Mouse (Mus musculus) forebrain, embryonic 12.5 days (tissue): ENCODE data around the gene Ugt1a6b. TPM values are rescaled to one million over a fixed set of nuclear protein-coding genes. Genes with fewer than 3 reads are reported as not detected.

Source experiments
- ATAC-seq: fragments of 200-750 bp; cut with Nextera tagmentation; 2 replicates; pipeline ENCODE4 v1.8.0; 2017; ENCODE audit warnings: moderate TSS enrichment; ENCODE audit not compliant: low FRiP score
- H3K27ac ChIP-seq: fragments of 300-500 bp; sonication (generic); 2 replicates; pipeline ENCODE4 v1.5.1; 2016; ENCODE audit warnings: mild to moderate bottlenecking
- H3K27me3 ChIP-seq: fragments of 300-500 bp; sonication (generic); 2 replicates; pipeline ENCODE4 v1.6.1; 2016; ENCODE audit warnings: mild to moderate bottlenecking
- H3K36me3 ChIP-seq: fragments of 300-500 bp; sonication (generic); replicated peaks from 2 replicates; pipeline ENCODE4 v1.6.1; 2016; ENCODE audit warnings: mild to moderate bottlenecking
- H3K4me1 ChIP-seq: fragments of 300-500 bp; sonication (generic); 2 replicates; pipeline ENCODE4 v1.6.1; 2016
- H3K4me2 ChIP-seq: fragments of 300-500 bp; sonication (generic); 2 replicates; pipeline ENCODE4 v1.6.1; 2016; ENCODE audit warnings: mild to moderate bottlenecking, moderate library complexity
- H3K4me3 ChIP-seq: fragments of 300-500 bp; sonication (generic); replicated peaks from 2 replicates; pipeline ENCODE4 v1.5.1; 2016; ENCODE audit warnings: mild to moderate bottlenecking
- H3K9ac ChIP-seq: fragments of 300-500 bp; sonication (generic); 2 replicates; pipeline ENCODE4 v1.6.1; 2016; ENCODE audit warnings: mild to moderate bottlenecking
- H3K9me3 ChIP-seq: fragments of 300-500 bp; sonication (generic); 2 replicates; pipeline ENCODE4 v1.6.1; 2016
- WGBS: fragments of 180-500 bp; shearing (Covaris S2); methylation state at CpG from one replicate; pipeline ENCODE4 v1.1.7; 2016; 5-methylcytosine and 5-hydroxymethylcytosine counted together
- polyA plus RNA-seq: library from polyadenylated mRNA; unstranded; fragments of >200 nt; fragmentation: Nextera tagmentation; extraction: Ambion mirVana; gene quantifications from 2 replicates; pipeline ENCODE4 v1.2.1, GENCODE M21; 2016

Gene Ugt1a6b
- polyA plus RNA-seq, 1 experiment from 2014 or later: 0.19 TPM

GRCm38 (mm10) chr1:88240579-88240978, 137.5 kb downstream of the Ugt1a6b start:
- WGBS: 72% methylated on average over 4 of the region's 4 CpGs
- H3K27ac ChIP-seq: no peak overlapping the region
- peak; percentile 1; the same call in 1 of the 2 replicates for ATAC-seq

DNA sequence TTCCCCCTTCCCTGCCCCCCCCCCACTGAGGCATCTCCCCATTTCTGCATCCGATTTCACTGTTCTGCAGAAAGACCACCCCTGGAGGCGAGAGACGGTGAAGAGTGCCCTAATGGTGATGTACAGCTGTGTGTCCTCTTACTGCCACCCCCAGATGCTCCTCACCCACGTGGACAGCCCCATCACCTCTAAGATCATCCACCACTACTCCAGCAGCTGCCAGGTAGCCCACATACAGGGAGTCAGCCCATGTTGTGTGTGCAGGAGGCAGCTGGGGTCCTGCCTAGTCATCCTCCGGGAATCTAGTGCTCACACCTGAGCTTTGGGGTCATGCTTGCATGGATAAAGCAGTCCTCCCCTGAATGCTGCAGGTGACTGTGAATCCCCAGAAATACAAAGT, 140.8 kb downstream of the Ugt1a6b start:
- Histone ChIP-seq H3K4me1 (no peaks in the 10 kb centered on the region), H3K4me3 (no peak overlapping the region), H3K36me3 (no peaks in the 10 kb centered on the region), H3K9me3 (peaks cover 95% of the 10 kb centered on the region), H3K4me2 (no peak overlapping the region), H3K27ac (no peak overlapping the region), H3K9ac (no peak overlapping the region), H3K27me3 (no peaks in the 10 kb centered on the region)
- ATAC-seq: no peak
- 67% methylated on average over 5 of the region's 5 CpGs for whole genome bisulfite sequencing

More at GRCm38 (mm10) chr1:88240579-88240978, 137.5 kb downstream of the Ugt1a6b start:
- Histone ChIP-seq H3K9ac (no peak overlapping the region), H3K4me3 (no peak overlapping the region), H3K27me3 (no peaks in the 10 kb centered on the region), H3K4me1 (no peaks in the 10 kb centered on the region), H3K36me3 (no peaks in the 10 kb centered on the region), H3K9me3 (peaks cover 93% of the 10 kb centered on the region), H3K4me2 (no peak overlapping the region)

DNA sequence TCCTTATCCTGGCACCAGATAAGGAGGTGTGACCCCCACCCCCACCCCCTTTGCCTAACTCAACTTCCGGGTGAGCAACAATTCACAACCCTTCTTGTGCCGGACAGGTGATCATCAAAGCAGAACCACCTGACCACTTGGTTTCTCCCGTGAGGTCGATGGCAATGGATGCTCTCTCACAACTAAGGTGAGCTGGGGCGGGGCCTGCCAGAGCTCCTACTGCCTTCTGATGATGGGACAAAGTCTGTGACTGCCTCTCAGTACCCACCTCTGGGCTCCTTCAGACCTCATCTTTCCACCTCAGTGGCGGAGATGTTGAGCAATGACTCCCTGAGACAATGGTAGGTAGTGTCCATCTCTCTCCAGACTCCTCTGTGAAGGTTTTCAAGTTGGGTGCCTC, 142.8 kb downstream of the Ugt1a6b start:
- ATAC-seq: 0 out of 2 replicates have a peak, but pooled peaks have one; percentile 0
- WGBS: 79% methylated on average over 6 of the region's 6 CpGs
- H3K4me3 ChIP-seq: no peak overlapping the region
- no peaks in the 10 kb centered on the region for H3K36me3 ChIP-seq
- H3K9me3 ChIP-seq: peaks cover 95% of the 10 kb centered on the region
- no peaks in the 10 kb centered on the region for H3K27me3 ChIP-seq
- H3K4me2 ChIP-seq: no peak overlapping the region
- no peak overlapping the region for H3K27ac ChIP-seq
- no peaks in the 10 kb centered on the region for H3K4me1 ChIP-seq
- no peak overlapping the region for H3K9ac ChIP-seq

DNA sequence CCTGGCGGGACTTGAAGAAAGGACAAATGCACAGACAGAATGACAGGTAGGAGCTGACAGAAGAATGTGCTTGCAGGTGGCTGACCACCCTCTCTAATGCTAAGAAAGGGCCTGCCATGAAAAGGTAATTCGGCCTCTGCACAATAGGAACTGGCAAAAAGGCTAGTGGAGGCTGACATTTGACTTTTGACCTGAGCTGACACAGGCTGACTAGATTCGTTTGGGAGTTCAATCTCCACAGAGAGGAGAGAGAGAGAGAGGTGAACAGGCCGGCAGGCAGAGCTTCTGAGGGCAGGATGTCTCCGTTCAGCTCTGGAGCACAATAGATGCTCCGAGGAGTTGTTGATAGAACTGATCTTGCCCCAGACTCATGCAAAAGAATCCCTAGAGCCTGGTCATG, 143.3 kb downstream of the Ugt1a6b start:
- H3K27ac ChIP-seq: no peak overlapping the region
- H3K9ac ChIP-seq: no peak overlapping the region
- no peak for ATAC-seq
- H3K4me2 ChIP-seq: no peak overlapping the region
- H3K9me3 ChIP-seq: peaks cover 95% of the 10 kb centered on the region
- 43% methylated on average over 6 of the region's 6 CpGs for WGBS
- H3K36me3 ChIP-seq: no peaks in the 10 kb centered on the region
- no peak overlapping the region for H3K4me3 ChIP-seq
- H3K27me3 ChIP-seq: no peaks in the 10 kb centered on the region
- no peaks in the 10 kb centered on the region for H3K4me1 ChIP-seq

DNA sequence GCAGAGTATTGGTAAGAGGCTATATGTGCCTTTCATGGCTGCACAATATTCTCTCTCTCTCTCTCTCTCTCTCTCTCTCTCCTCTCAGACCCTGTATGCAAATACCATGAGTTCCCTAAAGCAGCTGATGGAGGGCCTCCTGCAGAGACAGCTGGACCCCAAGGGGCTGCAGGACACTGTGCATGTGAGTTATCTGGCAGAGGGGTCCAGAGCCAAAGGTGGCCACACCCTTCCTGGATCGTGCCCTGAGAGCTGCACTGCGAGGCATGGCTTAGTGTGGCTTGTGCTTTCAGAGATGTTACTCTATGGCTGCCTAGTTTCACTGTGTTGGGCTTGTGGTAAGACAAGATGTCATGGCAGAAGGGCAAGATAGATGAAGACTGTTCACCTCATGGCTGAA, 144.6 kb downstream of the Ugt1a6b start:
- WGBS: 54% methylated on average over 2 of the region's 2 CpGs
- Histone ChIP-seq H3K27me3 (no peaks in the 10 kb centered on the region), H3K4me3 (no peak overlapping the region), H3K9me3 (peaks cover 94% of the 10 kb centered on the region), H3K9ac (no peak overlapping the region), H3K4me1 (no peaks in the 10 kb centered on the region), H3K27ac (no peak overlapping the region), H3K4me2 (no peak overlapping the region), H3K36me3 (no peaks in the 10 kb centered on the region)
- no peak for ATAC-seq

DNA sequence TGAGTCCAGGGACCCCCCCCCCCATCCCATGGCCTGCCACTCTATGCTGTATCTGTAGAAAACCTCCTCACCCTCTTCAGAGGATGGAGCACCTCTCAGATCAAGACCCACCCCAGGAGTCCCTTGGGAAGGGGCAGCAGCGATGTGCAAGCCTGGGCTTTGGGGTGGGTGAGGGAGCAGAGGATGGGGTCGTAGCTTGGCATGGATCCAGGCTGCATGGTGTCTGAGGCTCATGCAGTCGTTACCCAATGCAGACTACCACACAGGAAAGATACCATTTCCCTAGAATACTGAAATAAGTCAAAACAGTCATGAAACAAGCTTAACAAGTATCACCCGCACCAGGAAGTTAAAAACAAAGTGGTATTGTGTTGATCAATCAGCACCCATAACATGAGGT, 145.6 kb downstream of the Ugt1a6b start:
- H3K4me1 ChIP-seq: no peaks in the 10 kb centered on the region
- no peaks in the 10 kb centered on the region for H3K27me3 ChIP-seq
- H3K36me3 ChIP-seq: no peaks in the 10 kb centered on the region
- no peak overlapping the region for H3K27ac ChIP-seq
- H3K9ac ChIP-seq: no peak overlapping the region
- no peak overlapping the region for H3K4me3 ChIP-seq
- 68% methylated on average over 4 of the region's 4 CpGs for WGBS
- H3K9me3 ChIP-seq: peaks cover 96% of the 10 kb centered on the region
- no peak for ATAC-seq
- no peak overlapping the region for H3K4me2 ChIP-seq

GRCm38 (mm10) chr1:88249596-88249995, 146.5 kb downstream of the Ugt1a6b start:
- H3K4me2 ChIP-seq: no peak overlapping the region
- WGBS: 81% methylated on average over 7 of the region's 7 CpGs
- H3K36me3 ChIP-seq: no peaks in the 10 kb centered on the region
- ATAC-seq: no peak
- H3K4me1 ChIP-seq: no peaks in the 10 kb centered on the region
- no peak overlapping the region for H3K4me3 ChIP-seq
- H3K9ac ChIP-seq: no peak overlapping the region
- no peaks in the 10 kb centered on the region for H3K27me3 ChIP-seq
- no peak overlapping the region for H3K27ac ChIP-seq
- peaks cover 96% of the 10 kb centered on the region for H3K9me3 ChIP-seq

DNA sequence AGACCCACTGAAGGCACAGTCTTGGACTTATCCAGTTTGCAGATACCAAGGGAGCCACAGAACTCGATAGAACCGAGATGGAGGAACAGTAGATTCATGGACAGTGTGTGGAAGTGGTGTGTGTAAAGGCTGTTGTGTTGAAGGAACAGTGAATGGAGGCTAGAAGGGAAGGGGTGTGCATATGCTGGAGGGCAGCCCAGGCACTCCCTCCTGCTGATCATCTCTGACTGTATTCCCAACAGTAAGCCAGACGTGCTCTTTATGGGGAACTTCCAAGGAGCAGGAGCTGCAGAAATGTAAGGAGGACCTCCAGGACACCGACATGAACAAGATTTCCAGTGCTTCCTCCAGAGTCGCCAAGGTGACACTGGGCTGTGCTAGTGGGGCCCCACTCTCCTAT, 147.0 kb downstream of the Ugt1a6b start:
- Histone ChIP-seq H3K9ac (no peak overlapping the region), H3K9me3 (peaks cover 96% of the 10 kb centered on the region), H3K4me1 (no peaks in the 10 kb centered on the region), H3K4me2 (no peak overlapping the region), H3K36me3 (no peaks in the 10 kb centered on the region), H3K4me3 (no peak overlapping the region), H3K27ac (no peak overlapping the region), H3K27me3 (no peaks in the 10 kb centered on the region)
- ATAC-seq: no peak
- WGBS: 83% methylated on average over 5 of the region's 5 CpGs

- Histone ChIP-seq H3K27ac (no peak overlapping the region), H3K4me3 (no peak overlapping the region), H3K4me1 (no peaks in the 10 kb centered on the region), H3K9me3 (peaks cover 96% of the 10 kb centered on the region), H3K27me3 (no peaks in the 10 kb centered on the region), H3K9ac (no peak overlapping the region), H3K36me3 (no peaks in the 10 kb centered on the region), H3K4me2 (no peak overlapping the region)
- 70% methylated on average over 8 of the region's 8 CpGs for WGBS
- ATAC-seq: no peak
Observed at GRCm38 (mm10) chr1:88253106-88253505, 150.1 kb downstream of the Ugt1a6b start.

- Histone ChIP-seq H3K4me3 (no peak overlapping the region), H3K9ac (no peak overlapping the region), H3K36me3 (no peaks in the 10 kb centered on the region), H3K4me1 (no peaks in the 10 kb centered on the region), H3K9me3 (peaks cover 96% of the 10 kb centered on the region), H3K27ac (no peak overlapping the region), H3K27me3 (no peaks in the 10 kb centered on the region), H3K4me2 (no peak overlapping the region)
- no peak for ATAC-seq
- 70% methylated on average over 6 of the region's 6 CpGs for WGBS
Observed at GRCm38 (mm10) chr1:88253540-88253939, 150.5 kb downstream of the Ugt1a6b start.

DNA sequence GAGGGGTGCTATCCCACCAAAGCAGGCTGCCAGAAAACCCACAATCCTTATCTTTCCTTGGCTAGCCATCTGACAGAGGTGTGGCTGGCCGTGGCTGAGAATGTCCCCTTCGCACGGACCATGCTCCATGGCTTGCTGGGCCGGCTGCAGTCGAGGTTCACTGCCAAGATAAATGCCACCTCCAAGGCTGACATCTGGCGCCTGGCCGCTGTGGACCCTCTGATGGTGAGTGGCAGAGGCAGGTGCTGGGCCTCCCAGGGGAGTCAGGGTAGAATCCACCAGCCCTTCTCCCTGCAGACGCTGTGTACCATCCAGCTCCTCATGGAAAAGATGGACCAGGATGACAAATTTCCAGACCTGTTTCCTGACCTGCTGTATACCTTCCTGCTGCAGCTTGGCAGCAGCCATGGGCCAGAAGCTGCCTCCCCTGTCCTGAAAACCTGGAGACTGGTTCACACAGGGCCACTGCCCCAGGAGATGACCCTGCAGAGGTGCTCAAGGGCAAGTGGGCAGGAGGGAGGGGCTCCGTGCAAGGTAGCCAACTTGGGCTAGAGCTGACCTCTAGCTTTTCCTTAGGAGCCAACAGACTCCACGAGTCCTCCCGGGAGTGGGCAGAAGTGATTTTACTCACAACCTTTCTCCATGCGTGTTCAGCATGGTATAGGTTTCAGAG, 151.9 kb downstream of the Ugt1a6b start:
- ATAC-seq: no peak
- Histone ChIP-seq H3K4me3 (no peak overlapping the region), H3K27me3 (no peaks in the 10 kb centered on the region), H3K27ac (no peak overlapping the region), H3K9me3 (peaks cover 89% of the 10 kb centered on the region), H3K9ac (no peak overlapping the region), H3K4me2 (no peak overlapping the region), H3K36me3 (peaks cover 8% of the 10 kb centered on the region), H3K4me1 (no peaks in the 10 kb centered on the region)
- 89% methylated on average over 12 of the region's 12 CpGs for WGBS

DNA sequence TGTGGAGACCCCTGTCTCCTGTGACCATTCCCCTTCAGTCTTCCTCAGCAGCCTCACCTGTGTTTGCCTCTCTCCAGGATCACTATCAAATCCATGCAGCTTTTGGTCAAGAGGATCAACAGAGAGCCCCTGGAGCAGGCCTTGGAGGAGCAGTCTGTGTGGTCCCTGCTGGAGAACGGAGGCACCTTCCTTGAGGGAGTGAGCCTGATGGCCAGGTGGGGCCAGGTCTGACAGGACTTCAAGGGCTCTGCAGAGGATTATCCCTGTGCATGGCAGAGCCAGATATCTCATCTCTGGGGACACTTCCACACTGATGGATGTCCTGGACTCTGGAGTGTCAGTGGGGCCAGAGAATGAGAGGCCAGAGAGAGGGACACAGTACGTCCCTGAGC, 152.4 kb downstream of the Ugt1a6b start:
- Histone ChIP-seq H3K27me3 (no peaks in the 10 kb centered on the region), H3K36me3 (peaks cover 14% of the 10 kb centered on the region), H3K4me1 (no peaks in the 10 kb centered on the region), H3K9me3 (peaks cover 88% of the 10 kb centered on the region), H3K4me2 (no peak overlapping the region), H3K4me3 (no peak overlapping the region), H3K27ac (no peak overlapping the region), H3K9ac (no peak overlapping the region)
- no peak for ATAC-seq
- WGBS: 52% methylated on average over 2 of the region's 2 CpGs

GRCm38 (mm10) chr1:88255989-88256754, 153.1 kb downstream of the Ugt1a6b start:
- Histone ChIP-seq H3K27me3 (no peaks in the 10 kb centered on the region), H3K4me1 (no peaks in the 10 kb centered on the region), H3K27ac (no peak overlapping the region), H3K4me3 (no peak overlapping the region), H3K4me2 (no peak overlapping the region), H3K9ac (no peak overlapping the region), H3K9me3 (peaks cover 82% of the 10 kb centered on the region), H3K36me3 (peaks cover 21% of the 10 kb centered on the region)
- ATAC-seq: no peak
- 82% methylated on average over 13 of the region's 13 CpGs for WGBS
